Mouse (Mus musculus): ENCODE results near the gene Rpl10a.
"Not testable (repeated sequence)": the region's sequence is repeated elsewhere in the genome, so short reads cannot be mapped to it uniquely, and the experiment has no call there.

The Rpl10a gene

DNA sequence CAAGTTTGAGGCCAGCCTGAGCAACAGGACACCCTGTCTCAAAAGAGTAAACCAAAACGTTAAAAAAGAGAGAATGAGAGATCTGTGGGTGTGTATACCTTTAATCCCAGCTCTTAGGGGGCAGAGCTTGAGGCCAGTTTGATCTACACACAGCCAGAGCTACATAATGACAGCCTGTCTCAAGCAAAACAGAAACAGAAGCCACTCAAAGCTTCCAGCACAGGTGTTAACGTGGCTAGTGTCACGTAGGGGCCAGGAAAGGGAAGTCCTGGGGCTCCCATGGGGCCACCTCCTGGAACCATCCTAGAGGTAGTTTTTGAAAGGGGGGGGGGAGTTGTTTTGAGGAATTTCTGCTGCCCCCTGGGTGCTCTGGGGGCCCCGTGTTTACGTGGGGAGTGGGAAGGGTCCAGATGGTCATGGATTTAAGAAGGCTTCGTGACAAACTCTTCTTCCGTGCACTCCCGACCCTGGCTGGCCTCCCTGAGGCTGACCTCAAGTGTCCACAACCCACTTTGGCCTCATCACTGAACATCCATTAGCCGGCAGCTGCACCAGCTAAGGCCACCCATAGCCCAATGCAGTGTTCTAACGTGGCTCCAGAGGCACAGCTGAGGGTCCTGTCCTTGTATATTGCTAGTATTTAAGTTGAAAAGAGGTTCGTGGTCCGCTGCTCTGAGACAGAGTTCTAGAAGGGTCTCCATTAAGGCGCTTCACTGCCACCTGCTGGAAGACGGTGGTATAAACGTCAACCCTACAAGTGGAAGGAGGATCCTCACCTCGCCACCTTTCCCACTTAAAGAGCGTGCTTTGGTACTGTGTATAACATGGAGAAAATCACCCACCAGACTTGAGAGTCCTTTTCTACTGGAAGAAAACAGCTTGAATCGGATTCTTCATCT lies 19.7 kb upstream of the Rpl10a start:
- in situ Hi-C loops (cut with MboI): loop anchor here (5.0 kb wide), 1 partner anchor 91 kb away; no protein-coding TSS in a partner anchor

DNA sequence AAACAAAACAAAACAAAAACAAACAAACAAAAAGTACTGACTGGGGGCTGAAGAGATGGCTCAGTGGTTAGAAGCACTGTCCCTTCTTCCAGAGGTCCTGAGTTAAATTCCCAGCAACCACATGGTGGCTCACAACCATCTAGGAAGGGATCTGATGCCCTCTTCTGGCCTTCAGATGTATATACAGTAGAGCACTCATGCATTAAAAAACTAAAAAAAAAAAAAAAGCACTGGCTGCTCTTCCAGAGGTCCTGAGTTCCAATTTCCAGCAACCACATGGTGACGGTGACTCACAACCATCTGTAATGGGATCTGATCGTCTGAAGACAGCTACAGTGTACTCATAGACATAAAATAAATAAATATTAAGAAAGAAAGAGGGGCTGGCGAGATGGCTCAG lies 17.4 kb upstream of the Rpl10a start:
- in situ Hi-C loops (cut with MboI): no loop called here

DNA sequence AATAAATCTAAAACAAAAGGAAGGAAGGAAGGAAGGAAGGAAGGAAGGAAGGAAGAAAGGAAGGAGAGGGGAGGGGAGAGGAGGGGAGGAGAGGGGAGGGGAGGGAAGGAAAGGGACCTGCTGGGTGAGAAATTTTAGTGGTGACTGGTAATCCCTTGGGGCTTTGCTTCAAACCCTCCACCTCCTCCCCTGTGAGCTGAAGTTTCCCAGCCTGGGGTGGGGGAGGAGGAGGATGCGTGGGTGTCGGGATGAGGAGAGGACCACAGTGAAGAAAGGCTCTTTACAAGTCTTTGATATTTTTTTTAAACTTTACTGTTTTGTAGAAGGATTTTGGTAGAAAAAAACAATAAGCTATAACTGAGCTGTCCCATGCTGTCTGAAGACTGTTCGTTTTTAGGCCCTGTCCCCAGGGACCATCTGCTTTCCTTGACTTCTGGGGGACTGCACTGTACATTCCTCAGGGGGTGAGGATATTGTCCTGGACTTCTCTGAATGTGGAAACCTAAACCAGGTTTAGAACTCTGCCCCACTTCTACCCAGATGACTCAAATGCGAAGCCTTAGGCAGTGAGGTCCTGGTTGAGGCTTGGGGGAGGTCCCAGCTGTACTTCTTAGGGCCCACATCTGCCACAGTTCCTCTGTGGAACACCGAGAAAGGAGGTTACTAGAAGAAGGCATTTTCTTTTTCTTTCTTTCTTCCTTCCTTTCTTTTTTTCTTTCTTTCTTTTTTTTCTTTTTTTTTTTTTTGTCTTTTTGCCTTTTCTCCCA lies 16.7 kb upstream of the Rpl10a start:
- in situ Hi-C loops (cut with MboI): no loop called here

DNA sequence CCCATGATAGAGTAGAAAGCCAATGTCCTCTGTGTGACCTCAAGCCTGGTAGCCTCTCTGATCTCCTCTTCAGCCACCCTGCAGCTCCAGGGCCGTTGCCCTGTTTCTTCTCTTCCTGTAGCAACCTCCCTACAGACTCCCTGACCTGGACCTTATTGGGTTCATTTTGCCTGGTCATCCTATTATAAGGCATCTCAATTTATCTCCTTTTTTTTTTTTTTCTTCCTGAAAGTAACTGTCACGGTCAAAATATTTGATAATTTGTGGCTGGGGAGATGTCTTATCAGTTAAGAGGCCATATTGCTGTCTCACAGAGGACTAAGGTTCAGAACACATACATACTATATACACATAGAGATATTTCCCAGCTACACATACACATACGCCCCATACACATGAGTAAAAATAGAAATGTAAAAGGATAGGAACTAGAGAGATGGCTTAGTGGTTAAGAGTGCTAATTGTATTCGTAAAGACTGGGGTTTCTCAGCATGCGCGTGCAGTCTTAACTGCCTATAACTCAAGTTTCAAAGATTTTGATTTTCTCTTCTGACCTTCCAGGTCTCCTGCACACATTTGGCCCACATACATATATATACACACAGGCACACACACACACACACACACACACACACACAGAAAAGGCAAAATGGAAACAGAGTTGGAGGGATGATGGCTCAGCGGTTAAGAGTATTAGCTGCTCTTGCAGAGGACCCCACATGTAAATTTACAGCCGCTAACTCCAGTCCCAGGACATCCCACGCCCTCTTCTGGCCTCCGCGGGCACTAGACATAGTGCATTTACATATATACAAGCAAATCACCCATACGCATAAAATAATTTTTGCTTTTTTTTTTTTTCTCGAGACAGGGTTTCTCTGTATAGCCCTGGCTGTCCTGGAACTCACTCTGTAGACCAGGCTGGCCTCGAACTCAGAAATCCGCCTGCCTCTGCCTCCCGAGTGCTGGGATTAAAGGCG lies 15.7 kb upstream of the Rpl10a start:
- in situ Hi-C loops (cut with MboI): no loop called here

DNA sequence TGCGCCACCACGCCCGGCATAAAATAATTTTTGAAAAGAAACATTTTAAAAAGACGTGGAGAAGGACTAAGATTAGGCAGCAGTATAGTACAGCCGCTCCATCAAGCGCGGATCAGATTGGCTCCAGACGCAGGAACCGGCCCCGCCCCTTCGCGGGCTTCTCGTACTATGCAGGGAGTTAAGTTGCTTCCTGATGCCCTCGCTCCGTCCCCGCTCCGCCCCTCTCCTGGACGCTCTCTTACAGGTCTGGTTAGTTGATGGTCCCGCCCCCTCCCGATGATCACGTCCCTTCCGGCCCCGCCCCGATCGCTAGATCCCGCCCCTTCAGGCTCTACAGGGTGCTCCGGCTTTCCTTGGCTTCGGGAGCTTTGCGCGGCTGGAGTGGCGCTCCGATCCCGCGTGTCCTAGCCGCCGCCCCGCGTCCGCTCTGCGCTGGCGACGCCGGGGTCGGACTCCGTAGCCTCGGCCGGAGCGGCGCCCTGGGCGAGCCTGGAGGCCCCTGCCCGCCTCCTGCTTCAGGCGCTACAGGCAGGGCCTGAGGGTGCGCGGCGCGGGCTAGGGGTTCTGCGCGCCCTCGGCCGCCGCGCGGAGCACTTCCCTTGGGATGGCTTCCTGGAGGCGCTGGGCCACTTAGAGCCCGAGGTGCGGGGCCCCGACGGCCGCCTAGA lies 14.9 kb upstream of the Rpl10a start, which contains the start of gene Fance:
Gene Fance, plus strand, starts transcription at position 308 of the 668 bp plus-strand sequence.
- in situ Hi-C loops (cut with MboI): no loop called here

DNA sequence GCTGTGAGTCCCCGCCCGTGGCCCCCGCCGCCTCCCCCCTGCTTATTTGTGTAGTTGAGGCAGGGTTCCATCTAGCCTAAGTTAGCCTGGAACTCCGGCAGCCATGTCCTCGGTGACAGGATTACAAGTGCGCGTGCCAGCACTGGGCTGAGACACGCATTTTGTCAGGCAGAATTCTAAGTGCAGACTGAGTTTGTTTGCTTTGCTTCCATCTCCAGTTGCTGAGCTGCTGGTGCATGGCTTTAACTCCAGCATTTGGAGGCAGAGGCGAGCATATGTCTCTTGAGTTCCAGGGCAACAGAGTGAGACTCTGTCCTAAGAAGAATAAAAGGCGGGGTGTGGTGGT lies 14.4 kb upstream of the Rpl10a start:
- in situ Hi-C loops (cut with MboI): no loop called here

DNA sequence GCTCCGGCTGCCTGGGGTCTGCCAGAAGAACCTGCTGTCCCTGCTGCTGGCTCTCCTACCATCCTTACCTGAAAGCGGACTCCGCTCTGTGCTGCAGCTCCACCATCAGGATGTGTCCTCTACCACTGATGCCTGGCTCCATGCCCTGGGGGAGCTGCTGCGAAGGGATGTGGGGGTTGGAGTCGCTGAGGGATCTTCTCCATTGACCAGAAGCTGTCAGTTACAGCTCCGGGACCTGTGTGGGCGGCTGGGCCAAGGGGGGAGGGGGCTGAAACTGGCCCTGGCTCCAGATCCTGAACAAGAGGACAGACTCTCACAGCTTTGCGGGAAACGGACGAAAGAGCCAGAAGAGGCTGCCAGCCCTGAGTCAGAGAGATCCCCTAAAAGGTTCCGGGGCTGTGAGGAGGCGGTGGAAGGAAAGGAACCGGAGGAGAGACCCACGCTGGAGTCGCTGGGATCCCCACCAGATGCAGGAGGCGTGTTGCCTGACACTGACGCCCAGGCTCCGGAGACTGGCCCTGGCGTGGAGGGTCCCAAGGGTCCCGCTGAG lies 12.6 kb upstream of the Rpl10a start:
- in situ Hi-C loops (cut with MboI): no loop called here

DNA sequence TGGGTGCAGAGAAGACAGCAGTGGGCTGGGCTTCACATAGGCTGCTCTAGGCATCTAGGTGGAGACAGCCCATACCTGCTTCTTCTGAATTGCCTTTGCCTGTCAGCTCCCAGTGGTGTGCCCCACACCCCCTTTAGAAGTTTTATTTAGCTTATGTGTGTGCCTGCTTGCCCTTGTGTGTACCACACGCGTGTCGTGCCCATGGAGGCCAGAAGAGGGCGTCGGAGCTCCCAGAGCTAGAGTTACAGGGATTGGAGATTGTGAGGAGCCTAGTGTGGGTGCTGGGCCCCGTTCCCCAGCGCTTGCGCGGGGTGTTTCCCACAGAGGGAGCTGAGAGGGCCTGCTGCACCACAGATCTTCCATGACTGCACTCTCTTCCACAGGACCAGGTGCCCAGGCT lies 11.8 kb upstream of the Rpl10a start:
- in situ Hi-C loops (cut with MboI): no loop called here

DNA sequence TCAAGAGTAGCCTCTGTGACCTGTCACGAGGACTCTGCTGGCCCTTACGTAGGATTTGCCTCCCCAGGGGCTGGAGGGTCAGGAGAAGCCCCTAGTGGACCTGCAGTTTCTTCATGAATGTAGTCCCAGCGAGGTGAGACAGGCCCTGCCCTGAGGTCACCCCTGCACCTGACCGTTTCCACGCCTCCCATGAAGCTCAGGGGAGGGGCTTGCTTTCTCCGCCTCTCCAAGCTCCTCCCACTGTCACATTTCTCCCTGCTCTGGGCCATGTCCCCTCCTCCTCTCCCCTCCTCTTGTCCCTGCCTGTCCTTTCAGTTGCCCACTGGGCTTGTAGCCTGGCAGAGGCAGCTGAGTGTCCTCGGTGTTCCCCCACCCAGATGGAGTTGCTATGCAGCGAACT lies 11.2 kb upstream of the Rpl10a start:
- in situ Hi-C loops (cut with MboI): no loop called here

DNA sequence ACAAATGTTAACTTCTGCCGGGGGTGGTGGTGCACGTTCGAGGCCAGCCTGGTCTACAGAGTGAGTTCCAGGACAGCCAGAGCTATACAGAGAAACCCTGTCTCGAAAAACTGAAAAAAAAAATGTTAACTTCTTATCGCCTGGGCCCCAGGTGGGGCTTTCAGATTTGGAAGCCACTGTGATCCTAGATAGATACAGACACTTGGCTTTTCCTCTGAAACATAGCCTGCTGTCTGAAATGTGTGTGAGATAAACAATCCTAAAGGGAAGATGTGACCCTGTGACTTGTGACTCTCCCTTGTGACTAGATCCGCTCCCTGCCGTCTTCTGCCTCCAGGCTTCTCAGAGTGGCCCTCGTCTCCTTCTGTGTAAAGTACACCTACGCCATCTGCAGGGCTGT lies 10.5 kb upstream of the Rpl10a start:
- in situ Hi-C loops (cut with MboI): no loop called here

DNA sequence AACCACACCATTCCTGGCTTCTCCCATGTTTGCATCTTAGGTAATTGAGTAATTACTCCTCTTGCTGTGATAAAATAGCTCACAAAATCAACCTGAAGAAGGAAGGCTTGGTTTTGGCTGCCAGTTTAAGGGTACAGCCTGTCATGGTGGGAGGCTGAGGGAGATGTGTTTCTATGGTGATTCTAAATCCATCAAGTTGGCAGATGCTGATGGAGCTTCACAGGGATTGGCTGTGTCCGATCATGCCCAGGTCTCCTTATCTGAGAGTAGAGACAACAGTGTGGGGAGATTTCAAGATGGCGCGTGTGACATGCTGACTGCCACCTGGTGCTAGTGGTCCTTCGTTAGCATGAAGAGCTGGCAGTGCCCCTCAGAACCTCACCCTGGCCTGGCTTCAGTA lies 6.6 kb upstream of the Rpl10a start:
- in situ Hi-C loops (cut with MboI): no loop called here

DNA sequence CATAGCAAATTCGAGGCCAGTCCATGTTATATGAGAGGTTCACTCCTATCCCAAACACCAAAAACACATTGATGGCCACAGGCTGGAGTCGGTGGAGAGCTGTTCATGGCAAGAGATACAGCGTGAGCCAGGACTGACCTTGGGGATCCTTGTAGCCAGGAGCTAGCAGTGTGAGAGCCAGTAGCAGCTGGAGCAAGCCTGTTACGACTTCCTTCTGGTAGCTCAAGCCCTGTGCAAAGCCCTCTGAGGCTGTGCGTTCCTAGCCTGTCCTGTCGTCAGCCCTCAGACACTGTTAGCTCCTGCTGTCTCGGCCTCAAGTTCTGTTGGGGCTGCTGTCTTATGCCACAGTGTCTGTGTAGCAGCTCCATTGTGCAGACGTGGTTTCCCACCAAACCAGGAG lies 4.5 kb upstream of the Rpl10a start:
- in situ Hi-C loops (cut with MboI): no loop called here

DNA sequence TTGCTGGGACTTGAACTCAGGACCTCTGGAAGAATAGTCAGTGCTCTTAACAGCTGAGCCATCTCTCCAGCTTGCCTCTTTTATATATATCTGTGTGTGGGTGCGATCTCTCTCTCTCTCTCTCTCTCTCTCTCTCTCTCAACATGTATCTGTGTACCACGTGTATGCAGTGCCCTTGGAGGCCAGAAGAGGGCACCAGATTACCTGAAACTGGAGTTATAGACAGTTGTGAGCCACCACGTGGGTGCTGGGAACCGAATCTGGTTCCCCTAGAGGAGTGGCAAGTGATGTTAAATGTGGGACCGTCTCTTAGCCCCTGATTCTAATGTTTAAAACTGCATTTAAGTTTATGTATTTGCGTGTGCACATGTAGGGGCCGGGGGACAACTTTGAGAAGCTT lies 3.9 kb upstream of the Rpl10a start:
- in situ Hi-C loops (cut with MboI): not testable (repeated sequence)

DNA sequence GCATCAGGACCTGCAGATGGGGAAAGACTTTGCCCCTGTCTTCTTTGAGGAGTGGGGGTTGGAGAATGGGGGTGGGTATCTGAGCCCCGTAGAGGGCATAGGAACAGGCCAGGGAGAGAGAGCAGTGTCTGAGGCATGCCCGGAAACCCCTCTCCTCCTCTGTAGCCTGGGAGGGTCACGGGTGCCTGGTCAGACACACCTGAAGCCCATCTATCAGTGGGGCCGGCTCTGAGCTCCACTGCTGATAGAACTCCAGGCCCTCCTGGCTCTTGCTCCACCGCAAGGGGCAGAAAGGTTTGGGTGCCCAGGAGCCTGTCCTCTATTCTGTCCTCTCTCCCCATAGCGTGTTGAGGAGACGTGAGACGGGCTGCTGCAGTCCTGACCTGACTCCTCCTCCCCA lies 2.5 kb upstream of the Rpl10a start:
- in situ Hi-C loops (cut with MboI): no loop called here

DNA sequence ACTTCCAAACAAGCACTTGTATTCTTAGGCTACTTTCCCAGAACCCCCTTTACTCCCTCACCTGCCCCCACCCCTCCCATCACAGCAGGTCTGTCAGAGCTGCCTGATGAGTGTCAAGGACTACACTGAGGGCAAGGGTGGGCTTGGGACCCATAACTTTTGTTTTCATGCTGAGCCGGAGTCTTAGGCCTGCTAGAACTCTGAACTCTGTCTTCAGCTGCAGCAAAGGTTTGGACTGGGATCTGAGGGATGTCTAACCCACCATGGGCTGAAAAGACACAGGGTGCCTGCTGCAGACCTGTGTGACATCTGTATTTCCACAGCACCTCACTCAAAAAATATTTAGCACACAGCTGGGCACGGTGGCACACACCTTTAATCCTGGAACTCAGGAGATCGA lies 1.3 kb upstream of the Rpl10a start:
- in situ Hi-C loops (cut with MboI): no loop called here

DNA sequence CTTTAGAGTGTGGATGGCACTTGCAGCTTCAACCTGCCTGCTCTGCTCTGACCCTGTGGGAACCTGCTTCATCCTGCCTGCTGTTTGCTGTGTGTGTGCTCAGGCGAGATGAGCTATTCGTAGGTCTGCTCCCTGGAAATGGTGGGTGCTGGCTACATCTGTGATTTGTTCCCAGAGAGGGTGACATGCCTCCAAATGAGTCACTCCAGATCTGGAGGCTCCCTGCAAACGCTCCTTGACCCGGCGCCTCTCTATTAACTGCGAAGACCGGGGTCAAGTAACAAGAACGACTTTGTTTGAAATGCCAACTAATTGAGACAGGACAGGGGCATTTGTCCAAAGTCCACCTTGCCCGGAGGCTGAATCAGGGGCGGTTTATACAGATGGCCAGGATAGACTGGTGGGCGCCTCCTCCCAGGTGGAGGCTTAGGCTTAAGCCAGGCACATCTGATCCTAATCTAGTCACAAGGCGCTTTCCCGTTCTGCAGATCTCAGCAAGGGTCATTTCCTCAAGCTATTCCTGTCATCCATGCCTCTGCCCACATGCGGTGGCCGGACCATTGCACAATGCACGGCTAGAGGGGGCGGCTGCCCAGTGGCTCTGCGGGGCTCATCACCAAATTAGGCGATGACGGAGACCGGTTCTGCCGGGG lies 472 bp upstream of the Rpl10a start:
- in situ Hi-C loops (cut with MboI): no loop called here

DNA sequence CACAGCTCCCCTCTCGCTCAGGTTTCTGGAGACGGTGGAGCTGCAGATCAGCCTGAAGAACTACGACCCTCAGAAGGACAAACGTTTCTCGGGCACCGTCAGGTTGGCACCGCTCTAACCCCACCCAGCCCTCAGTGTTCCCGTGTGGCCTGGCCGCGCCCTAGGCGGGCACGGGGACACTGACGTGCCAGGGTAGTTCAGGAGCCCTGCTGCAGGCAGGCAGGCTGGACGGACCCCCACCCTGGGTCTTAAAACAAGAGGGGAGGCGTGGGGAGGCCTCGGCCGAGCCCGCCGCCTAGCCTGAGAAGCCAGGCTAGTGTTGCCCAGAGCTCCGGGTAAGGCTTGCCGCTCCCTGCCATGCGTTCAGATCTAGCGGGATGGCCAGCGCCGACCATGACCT lies 675 bp downstream of the Rpl10a start:
- in situ Hi-C loops (cut with MboI): no loop called here

DNA sequence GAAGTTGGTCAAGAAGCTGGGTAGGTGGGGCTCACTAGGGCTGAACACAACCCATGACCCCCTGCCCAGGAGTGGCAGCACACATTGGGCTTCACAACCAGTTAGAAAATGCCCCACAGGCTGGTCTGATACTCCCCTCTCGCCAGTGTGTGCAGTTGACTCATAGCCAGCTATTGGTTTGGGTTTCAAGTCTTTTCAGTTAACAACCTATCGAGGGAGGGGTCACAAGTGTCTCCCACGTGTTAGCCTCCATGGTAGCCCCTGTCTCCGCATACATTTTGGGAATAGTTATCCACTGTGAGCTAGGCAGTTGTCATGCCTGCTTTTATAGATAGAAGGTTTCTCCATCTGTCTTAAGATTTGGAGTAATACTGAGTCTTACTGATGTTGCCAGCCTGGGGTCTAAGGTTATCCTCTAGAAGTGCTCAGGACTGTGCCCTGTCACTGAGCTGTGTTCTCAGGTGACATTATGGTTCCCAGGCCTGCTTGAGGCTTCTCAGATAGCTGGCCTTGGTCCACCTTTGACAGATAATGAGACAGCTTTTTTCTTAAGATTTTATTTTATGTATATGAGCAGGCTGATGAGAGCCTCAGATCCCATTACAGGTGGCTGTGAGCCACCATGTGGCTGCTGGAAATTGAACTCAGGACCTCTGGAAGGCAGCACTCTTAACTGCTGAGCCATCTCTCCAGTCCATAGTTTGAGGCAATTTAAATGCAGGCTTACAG lies 1.4 kb downstream of the Rpl10a start:
- in situ Hi-C loops (cut with MboI): no loop called here

DNA sequence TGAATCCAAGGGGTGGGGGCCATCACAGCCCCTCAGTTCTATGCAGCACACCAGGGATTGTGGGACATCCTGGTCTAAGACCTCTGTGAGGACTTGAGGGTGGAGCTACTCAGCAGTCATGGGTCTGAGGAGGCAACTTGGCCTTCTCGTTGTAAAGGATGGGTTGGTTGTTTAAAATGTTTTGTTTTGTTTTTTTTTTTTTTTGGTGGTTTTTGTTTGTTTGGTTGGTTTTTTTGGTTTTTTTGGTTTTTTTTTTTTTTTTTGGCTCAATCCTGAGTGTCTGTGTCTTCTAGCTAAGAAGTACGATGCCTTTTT lies 1.9 kb downstream of the Rpl10a start:
- in situ Hi-C loops (cut with MboI): no loop called here

DNA sequence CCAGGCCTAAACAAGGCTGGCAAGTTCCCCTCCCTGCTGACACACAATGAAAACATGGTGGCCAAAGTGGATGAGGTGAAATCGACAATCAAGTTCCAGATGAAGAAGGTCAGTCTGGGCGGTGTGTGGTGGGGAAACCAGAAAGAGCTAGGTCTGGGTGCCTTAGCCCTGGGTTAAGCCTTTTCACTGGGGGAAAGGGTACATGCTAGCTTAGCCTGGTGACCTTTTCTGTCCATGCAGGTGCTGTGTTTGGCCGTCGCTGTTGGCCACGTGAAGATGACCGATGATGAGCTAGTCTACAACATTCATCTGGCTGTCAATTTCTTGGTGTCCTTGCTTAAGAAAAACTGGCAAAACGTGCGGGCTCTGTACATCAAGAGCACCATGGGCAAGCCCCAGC lies 2.3 kb downstream of the Rpl10a start:
- in situ Hi-C loops (cut with MboI): not testable (repeated sequence)
